Mouse (Mus musculus): ENCODE measurements around the gene Znrf2. TPM values are rescaled to one million over a fixed set of nuclear protein-coding genes. Genes with fewer than 3 reads are reported as not detected.

Gene Znrf2
- polyA plus RNA-seq, 1 experiment from 2014 or later, result 6.7 TPM

DNA sequence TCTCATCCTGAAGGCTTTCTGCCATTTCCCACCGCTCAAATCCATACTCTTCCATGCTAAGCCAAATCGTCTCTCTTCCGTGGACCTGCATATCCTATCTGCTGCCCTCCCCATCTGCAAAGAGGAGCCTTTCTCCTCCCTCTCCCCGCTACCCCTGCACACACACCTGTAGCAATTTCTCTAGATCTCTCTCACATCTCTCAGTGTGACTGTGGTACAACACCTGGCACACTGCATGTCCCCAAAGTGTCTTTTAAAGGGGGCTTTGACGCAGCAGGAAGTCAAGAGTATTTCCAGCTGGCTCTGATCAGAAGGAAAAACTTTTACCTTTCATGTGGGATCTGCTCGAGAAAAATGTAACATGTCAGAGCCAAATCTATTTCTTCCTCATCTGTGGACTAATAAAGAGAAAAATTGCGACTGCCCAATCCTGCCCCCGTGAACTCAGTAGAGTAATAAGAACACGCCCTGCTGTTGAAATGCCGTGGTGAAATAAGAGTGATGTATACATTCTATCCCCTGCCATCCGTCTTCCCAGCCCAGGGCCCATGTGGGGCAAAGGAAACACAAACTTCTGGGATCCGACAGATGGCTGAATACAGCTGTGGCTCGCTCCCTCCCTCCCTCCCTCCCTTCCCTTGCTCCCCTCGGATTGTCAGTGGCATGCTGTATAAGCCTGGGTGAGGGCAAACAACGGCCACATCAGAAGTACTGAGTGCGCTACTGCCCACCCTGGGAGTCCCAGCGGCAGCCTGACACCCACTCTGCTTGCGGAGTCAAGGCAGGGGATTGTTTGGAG, 12.5 kb upstream of the Znrf2 start:
- H3K4me2 ChIP-seq (ENCODE audit: low read length), result no peak overlapping the region
- DNase-seq (ENCODE audit: low spot score), result no peak

DNA sequence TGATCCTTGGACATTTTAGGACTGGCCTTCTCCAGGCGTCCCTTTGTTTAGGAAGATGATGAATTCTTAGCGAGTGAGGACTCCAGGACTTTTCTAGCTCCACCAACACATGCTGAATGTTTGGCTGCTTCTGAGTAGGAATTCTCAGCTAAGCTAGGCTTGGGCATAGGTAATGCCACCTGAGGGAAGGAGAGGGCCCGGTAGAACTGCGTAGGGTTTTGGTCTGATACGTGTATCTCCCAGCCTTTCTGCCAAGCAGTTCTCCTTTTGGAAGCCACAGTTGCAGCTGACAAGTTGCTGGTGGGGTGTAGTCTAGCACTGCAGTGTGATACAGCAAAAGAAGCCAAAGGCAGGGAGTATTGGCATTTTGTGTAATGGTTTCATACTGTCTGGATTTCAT, 10.9 kb upstream of the Znrf2 start:
- Histone ChIP-seq H3K4me2 (ENCODE audit: low read length) (no peak overlapping the region), H3K27ac (no peak overlapping the region), H3K4me3 (replicated peaks; ENCODE audit: low read depth, low read length) (no peak overlapping the region), H3K9ac (ENCODE audit: low read depth, low read length) (no peak overlapping the region), H3K36me3 (ENCODE audit: insufficient read depth, low read length) (no peaks in the 10 kb centered on the region), H3K4me1 (replicated peaks; ENCODE audit: insufficient read depth, low read length) (no peaks in the 10 kb centered on the region; the same call in 1 of the 2 replicates), H3K9me3 (replicated peaks; ENCODE audit: low read length) (no peaks in the 10 kb centered on the region), H3K27me3 (ENCODE audit: insufficient read depth, low read length) (no peaks in the 10 kb centered on the region)
- DNase-seq (ENCODE audit: low spot score), result no peak
- TF ChIP-seq CTCF (IDR thresholded peaks at IDR 0.05; ENCODE audit: low read depth), result no peak
- WGBS, result 90% methylated on average over 5 of the region's 5 CpGs
- ATAC-seq (replicated peaks; ENCODE audit: low FRiP score, low read depth), result no peak

More for the DNA sequence above, 12.5 kb upstream of the Znrf2 start:
- TF ChIP-seq CTCF (IDR thresholded peaks at IDR 0.05; ENCODE audit: low read depth), result no peak
- Histone ChIP-seq H3K36me3 (ENCODE audit: insufficient read depth, low read length) (no peaks in the 10 kb centered on the region), H3K9me3 (replicated peaks; ENCODE audit: low read length) (no peaks in the 10 kb centered on the region), H3K27ac (no peak overlapping the region), H3K27me3 (ENCODE audit: insufficient read depth, low read length) (no peaks in the 10 kb centered on the region), H3K4me3 (replicated peaks; ENCODE audit: low read depth, low read length) (no peak overlapping the region), H3K9ac (ENCODE audit: low read depth, low read length) (no peak overlapping the region), H3K4me1 (replicated peaks; ENCODE audit: insufficient read depth, low read length) (no peaks in the 10 kb centered on the region)
- no peak for ATAC-seq (replicated peaks; ENCODE audit: low FRiP score, low read depth)
- WGBS, result 46% methylated on average over 18 of the region's 18 CpGs

DNA sequence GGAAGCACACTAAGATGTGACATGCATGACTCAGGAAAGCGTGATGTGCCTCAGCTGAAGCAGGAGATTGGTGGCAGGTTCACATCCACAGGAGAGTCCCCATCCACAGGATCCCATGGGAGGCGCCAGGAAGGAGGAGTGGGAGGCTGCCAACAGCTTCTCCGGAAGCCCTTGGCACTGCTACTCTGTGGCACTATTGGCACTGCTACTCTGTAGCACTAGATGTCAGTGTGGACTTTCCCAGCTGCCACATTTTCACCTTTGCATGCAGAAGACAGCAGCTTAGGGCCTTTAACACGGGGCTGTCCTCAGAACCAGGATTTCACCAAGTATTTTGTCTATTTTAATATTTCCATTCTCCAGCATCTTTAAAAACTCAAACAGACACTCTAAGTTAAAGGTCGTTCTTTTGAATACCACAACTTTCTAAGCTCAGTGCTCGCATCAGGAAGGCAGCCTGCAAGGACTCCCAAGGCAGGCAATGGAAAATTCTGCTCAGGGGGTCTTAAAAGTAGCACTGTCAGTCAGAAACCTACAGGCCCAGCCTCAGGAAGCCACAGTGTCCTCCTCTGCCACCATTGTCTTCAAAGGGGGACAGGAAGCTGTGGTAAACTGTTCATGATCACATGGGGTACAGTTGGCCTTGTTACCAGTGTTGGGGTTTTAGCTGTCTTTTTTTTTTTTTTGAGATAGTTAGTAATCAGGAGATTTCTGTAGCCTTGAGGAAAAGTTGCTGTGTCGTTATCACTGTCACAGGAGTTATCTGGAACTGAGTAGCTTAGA, 7.0 kb upstream of the Znrf2 start:
- DNase-seq (ENCODE audit: low spot score) (peak; percentile 66), ATAC-seq (replicated peaks; ENCODE audit: low FRiP score, low read depth) (no peak)
- no peak overlapping the region for H3K4me3 ChIP-seq (replicated peaks; ENCODE audit: low read depth, low read length)
- no peaks in the 10 kb centered on the region for H3K36me3 ChIP-seq (ENCODE audit: insufficient read depth, low read length)
- H3K27me3 ChIP-seq (ENCODE audit: insufficient read depth, low read length), result no peaks in the 10 kb centered on the region
- no peak overlapping the region for H3K9ac ChIP-seq (ENCODE audit: low read depth, low read length)
- H3K9me3 ChIP-seq (replicated peaks; ENCODE audit: low read length), result no peaks in the 10 kb centered on the region
- no peak overlapping the region for H3K27ac ChIP-seq
- 53% methylated on average over 7 of the region's 7 CpGs for WGBS
- H3K4me1 ChIP-seq (replicated peaks; ENCODE audit: insufficient read depth, low read length), result no peaks in the 10 kb centered on the region; the same call in 1 of the 2 replicates
- TF ChIP-seq CTCF (IDR thresholded peaks at IDR 0.05; ENCODE audit: low read depth), result peak; percentile 72
- H3K4me2 ChIP-seq (ENCODE audit: low read length), result no peak overlapping the region

DNA sequence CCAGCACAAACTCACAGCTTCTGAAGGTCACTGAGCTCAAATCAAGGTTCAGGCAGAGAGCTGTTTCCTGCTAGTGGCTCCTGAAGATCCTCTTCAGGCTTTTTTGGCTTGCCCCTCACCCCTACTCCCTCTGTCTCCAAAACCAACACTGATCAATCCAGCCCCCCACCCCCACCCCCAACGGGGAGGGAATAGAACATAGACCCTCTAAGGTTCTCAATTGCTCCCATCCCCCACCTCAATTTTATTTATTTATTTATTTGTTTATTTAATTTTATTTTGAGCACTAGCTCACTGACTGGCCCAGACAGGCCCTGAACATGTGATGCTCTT, 6.4 kb upstream of the Znrf2 start:
- Histone ChIP-seq H3K27me3 (ENCODE audit: insufficient read depth, low read length) (no peaks in the 10 kb centered on the region), H3K4me2 (ENCODE audit: low read length) (no peak overlapping the region), H3K4me3 (replicated peaks; ENCODE audit: low read depth, low read length) (no peak overlapping the region), H3K27ac (no peak overlapping the region), H3K4me1 (replicated peaks; ENCODE audit: insufficient read depth, low read length) (no peaks in the 10 kb centered on the region; the same call in 1 of the 2 replicates), H3K9me3 (replicated peaks; ENCODE audit: low read length) (no peaks in the 10 kb centered on the region), H3K36me3 (ENCODE audit: insufficient read depth, low read length) (no peaks in the 10 kb centered on the region), H3K9ac (ENCODE audit: low read depth, low read length) (no peak overlapping the region)
- WGBS, result 70% methylated on average over 1 of the region's 1 CpGs
- no peak for ATAC-seq (replicated peaks; ENCODE audit: low FRiP score, low read depth)
- no peak for TF ChIP-seq CTCF (IDR thresholded peaks at IDR 0.05; ENCODE audit: low read depth)
- no peak for DNase-seq (ENCODE audit: low spot score)

DNA sequence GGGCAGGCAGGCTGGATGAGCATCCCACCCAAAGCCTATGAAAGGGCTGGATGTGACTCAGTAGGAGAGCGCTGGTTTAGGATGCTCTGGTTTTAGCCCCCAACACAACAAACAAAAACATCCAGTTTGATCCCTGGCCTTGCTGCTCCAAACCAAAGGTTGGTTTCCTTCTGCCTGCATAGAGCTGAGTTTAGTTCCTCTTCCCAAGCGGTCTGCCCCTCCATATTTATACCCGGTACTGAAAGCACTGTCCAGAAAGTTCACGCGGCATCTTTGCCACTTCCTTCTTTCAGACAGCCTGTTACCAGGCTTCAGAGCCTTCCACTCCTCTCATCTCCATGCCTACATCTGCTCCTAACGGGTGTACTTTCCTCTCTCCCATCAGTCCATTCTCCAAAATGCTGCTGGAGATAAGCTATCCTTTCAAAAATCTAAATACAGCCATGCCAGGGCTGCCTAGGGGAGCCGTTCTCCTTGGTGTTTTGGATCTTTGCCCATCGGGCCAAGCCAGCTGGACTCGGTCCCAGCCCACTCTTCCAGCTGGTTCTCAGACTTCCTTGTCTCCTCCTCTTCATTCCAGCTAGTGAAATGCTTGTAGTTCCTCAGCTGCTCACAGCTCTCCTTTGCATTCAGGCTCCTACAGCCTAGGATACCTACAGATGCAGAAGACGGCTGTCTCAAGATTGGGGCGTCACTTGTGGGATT, 5.0 kb upstream of the Znrf2 start:
- no peaks in the 10 kb centered on the region; the same call in none of the 2 replicates for H3K4me1 ChIP-seq (replicated peaks; ENCODE audit: insufficient read depth, low read length)
- no peak for ATAC-seq (replicated peaks; ENCODE audit: low FRiP score, low read depth)
- H3K4me3 ChIP-seq (replicated peaks; ENCODE audit: low read depth, low read length), result no peak overlapping the region
- H3K27me3 ChIP-seq (ENCODE audit: insufficient read depth, low read length), result no peaks in the 10 kb centered on the region
- H3K9me3 ChIP-seq (replicated peaks; ENCODE audit: low read length), result no peaks in the 10 kb centered on the region
- no peak overlapping the region for H3K9ac ChIP-seq (ENCODE audit: low read depth, low read length)
- H3K4me2 ChIP-seq (ENCODE audit: low read length), result no peak overlapping the region
- H3K27ac ChIP-seq, result 0 out of 2 replicates have a peak overlapping the region, but pooled peaks have one; percentile 8
- DNase-seq (ENCODE audit: low spot score), result peak; percentile 35
- H3K36me3 ChIP-seq (ENCODE audit: insufficient read depth, low read length), result no peaks in the 10 kb centered on the region
- 57% methylated on average over 11 of the region's 11 CpGs for WGBS
- TF ChIP-seq CTCF (IDR thresholded peaks at IDR 0.05; ENCODE audit: low read depth), result no peak

DNA sequence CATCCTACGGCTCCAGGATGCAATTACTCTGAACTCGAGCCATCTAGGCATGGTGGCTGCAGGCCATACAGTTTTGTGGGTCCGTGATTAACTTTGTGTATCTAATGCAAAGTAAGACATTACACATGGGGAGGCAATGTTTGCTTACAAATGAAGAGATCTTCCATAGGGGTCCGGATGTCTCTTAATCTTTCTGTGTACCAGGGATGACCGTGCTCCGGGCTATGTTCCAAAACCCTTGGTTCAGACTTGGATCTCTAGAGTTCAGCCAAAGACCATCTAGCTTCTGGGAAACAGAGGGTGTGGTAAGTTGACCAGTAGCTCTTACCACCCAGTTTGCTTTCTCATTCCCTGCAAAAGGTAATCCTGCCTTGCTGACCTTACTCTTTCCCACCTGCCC, 4.4 kb upstream of the Znrf2 start:
- no peaks in the 10 kb centered on the region for H3K9me3 ChIP-seq (replicated peaks; ENCODE audit: low read length)
- H3K27ac ChIP-seq, result peak overlapping the region; percentile 37; the same call in 1 of the 2 replicates
- ATAC-seq (replicated peaks; ENCODE audit: low FRiP score, low read depth), result no peak
- no peaks in the 10 kb centered on the region; the same call in none of the 2 replicates for H3K4me1 ChIP-seq (replicated peaks; ENCODE audit: insufficient read depth, low read length)
- no peaks in the 10 kb centered on the region for H3K27me3 ChIP-seq (ENCODE audit: insufficient read depth, low read length)
- H3K36me3 ChIP-seq (ENCODE audit: insufficient read depth, low read length), result no peaks in the 10 kb centered on the region
- WGBS, result 69% methylated on average over 6 of the region's 6 CpGs
- peak; percentile 51 for DNase-seq (ENCODE audit: low spot score)
- H3K9ac ChIP-seq (ENCODE audit: low read depth, low read length), result no peak overlapping the region
- TF ChIP-seq CTCF (IDR thresholded peaks at IDR 0.05; ENCODE audit: low read depth), result no peak
- no peak overlapping the region for H3K4me2 ChIP-seq (ENCODE audit: low read length)
- H3K4me3 ChIP-seq (replicated peaks; ENCODE audit: low read depth, low read length), result no peak overlapping the region
